Mouse (Mus musculus): ENCODE results near the gene Fcgbp.
"Not testable (repeated sequence)": the region's sequence is repeated elsewhere in the genome, so short reads cannot be mapped to it uniquely, and the experiment has no call there.

Gene Fcgbp

GRCm38 (mm10) chr7:28070531-28071298, at the start of gene Fcgbp:
Fcgbp (plus strand) TSS chr7:28071236.
- no peak for DNase-seq (ENCODE audit: low spot score)

DNA sequence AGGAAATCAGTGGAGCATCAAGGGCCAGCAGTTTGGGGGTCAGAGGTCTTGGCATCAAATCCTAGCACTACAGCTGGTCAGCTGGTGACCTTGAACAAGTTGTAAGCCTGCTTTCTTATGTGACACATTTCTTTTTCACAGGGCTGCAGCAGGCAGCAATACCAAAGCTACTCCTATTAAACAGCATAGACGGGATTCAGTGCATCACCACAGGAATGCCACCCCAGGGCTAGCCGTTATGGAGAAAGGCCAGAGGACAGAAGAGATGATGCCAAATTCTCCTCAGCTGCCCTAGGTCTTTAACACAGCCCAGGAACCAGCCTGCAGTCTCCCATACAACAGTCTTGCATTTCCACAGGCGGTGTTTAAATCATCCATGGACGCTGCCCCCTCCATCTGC, 26.5 kb upstream of the Fcgbp start:
- no peak for DNase-seq (ENCODE audit: low spot score)

GRCm38 (mm10) chr7:28049476-28050409, 21.3 kb upstream of the Fcgbp start, which contains the start of gene Psmc4:
Psmc4 (minus strand) TSS chr7:28050101.
- peak; percentile 97 for DNase-seq (ENCODE audit: low spot score)

GRCm38 (mm10) chr7:28050584-28050983, 20.5 kb upstream of the Fcgbp start:
- no peak for DNase-seq (ENCODE audit: low spot score)

- no peak for DNase-seq (ENCODE audit: low spot score)
Observed at GRCm38 (mm10) chr7:28053046-28053930, 17.7 kb upstream of the Fcgbp start.

DNA sequence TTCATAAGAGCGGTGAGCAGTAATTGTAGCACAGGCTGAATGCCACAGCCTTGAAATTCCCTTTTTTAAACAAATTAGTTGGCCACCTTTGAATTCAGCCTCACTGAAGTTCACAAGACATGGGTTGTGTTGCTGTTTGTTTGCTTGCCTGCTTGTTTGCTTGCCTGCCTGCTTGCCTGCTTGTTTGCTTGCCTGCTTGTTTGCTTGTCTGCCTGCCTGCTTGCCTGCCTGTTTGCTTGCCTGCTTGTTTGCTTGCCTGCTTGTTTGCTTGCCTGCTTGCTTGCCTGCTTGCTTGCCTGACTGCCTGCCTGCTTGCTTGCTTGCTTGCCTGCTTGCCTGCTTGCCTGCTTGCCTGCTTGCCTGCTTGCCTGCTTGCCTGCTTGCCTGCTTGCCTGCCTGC, 11.1 kb upstream of the Fcgbp start:
- DNase-seq (ENCODE audit: low spot score), result no peak

GRCm38 (mm10) chr7:28068661-28069060, 2.4 kb upstream of the Fcgbp start:
- DNase-seq (ENCODE audit: low spot score), result no peak

DNA sequence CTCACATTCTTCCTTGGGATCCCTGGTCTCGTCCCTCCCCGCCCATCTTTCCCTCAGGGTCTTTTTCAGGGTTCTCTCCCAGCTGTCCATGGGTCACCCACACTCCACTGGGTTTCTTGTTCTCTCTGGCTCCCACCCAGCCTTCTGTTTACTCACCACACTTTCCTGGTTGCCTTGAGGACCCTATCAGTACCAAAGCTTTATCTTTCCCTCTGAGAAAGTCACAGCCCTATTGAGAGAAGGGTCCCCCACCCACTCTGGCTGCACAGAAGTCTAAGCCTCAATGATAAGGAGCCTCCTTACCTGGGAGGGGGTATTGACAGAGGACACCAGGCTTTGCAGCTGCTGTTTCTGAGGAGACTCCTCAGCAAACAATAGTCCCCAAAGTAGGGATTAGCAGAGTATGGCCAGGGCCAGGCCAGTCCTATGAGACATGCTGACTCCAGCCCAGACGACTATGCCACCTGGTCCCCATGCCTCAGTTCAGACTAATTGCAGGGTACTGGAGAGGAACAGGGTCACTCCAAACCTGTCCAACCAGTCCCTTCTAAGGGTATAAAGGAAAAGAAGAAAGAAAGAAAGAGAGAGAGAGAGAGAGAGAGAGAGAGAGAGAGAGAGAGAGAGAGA, 1.4 kb upstream of the Fcgbp start:
- no peak for DNase-seq (ENCODE audit: low spot score)

GRCm38 (mm10) chr7:28084215-28084614, 13.2 kb downstream of the Fcgbp start:
- DNase-seq (ENCODE audit: low spot score), result no peak

DNA sequence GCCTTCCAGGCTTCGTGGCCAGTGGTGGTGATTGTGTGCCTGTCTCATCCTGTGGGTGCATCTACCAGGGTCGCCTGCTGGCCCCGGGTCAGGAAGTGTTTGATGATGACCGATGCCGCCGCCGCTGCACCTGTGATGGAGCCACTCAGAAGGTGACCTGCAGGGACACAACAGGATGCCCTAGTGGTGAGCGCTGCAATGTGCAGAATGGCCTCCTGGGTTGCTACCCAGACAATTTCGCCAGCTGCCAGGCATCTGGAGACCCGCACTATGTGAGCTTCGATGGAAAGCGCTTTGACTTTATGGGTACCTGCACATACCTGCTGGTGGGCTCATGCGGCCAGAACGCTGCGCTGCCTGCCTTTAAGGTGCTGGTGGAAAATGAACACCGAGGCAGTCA, 15.2 kb downstream of the Fcgbp start:
- DNase-seq (ENCODE audit: low spot score), result no peak

- DNase-seq (ENCODE audit: low spot score), result no peak
Observed at GRCm38 (mm10) chr7:28093541-28093940, 22.5 kb downstream of the Fcgbp start.

- no peak for DNase-seq (ENCODE audit: low spot score)
Observed at GRCm38 (mm10) chr7:28099101-28099500, 28.1 kb downstream of the Fcgbp start.

DNA sequence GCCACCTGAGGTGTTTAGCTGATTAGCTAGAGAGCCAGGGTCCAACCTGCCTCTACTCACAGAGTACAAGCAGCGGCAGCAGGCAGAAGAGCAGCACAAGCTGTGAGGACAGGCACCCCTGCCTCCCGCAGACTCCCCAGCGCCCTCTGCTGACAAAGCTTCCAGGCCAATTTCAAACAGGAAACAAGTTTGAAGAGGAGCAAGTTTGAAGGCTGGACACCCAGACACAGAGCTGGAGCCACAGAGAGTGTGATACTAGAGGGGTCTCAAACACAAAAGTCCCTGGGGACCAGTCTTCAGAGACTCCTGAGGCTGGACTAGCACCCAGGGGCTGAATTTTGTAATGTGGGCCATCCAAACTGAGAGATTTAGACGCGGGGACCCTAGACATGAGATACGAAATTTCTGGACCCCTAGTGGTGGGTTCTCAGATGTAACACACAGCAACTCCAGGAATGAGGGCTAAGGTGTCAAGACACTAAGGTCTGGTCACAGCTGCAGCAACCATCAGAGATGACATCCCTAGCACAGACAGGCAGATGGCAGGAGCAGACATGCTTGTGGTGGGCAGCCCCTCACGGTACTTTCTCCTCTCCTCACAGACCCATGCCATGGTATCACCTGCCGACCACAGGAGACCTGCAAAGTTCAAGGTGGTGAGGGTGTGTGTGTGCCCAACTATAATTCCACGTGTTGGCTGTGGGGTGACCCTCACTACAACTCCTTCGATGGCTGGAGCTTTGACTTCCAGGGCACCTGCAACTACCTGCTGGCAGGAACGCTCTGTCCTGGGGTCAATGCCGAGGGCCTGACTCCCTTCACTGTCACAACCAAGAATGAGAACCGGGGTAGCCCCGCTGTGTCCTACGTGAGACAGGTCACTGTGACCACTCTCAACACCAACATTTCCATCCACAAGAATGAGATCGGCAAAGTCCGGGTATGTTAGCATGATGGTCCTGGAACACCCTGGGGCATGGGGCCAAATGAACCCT, 29.9 kb downstream of the Fcgbp start:
- DNase-seq (ENCODE audit: low spot score), result no peak

- not testable (repeated sequence) for DNase-seq (ENCODE audit: low spot score)
Observed at GRCm38 (mm10) chr7:28102936-28103335, 31.9 kb downstream of the Fcgbp start.

DNA sequence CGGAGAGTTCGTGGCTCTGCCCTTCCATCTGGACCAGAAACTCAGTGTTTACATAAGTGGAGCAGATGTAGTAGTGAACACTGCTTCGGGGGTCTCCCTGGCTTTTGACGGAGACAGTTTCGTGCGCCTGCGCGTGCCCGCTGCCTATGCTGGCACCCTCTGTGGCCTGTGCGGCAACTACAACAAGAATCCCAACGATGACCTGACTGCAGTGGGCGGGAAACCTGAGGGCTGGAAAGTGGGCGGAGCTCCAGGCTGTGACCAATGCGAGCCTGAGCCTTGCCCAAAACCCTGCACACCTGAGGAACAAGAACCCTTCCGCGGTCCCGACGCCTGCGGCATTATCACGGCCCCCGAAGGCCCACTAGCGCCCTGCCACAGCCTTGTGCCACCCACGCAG, 33.6 kb downstream of the Fcgbp start:
- no peak for DNase-seq (ENCODE audit: low spot score)

DNA sequence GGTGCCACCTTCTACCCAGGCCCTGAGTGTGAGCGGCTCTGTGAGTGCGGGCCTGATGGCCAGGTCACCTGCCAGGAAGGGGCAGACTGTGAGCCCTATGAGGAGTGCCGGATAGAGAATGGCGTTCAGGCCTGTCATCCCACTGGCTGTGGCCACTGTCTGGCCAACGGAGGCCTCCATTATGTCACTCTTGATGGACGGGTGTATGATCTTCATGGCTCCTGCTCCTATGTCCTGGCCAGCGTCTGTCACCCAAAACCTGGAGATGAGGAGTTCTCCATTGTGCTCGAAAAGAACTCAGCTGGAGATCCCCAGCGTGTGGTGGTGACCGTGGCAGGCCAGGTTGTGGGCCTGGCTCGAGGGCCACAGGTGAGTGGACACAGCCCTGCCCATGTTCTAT, 35.2 kb downstream of the Fcgbp start:
- DNase-seq (ENCODE audit: low spot score), result no peak

DNA sequence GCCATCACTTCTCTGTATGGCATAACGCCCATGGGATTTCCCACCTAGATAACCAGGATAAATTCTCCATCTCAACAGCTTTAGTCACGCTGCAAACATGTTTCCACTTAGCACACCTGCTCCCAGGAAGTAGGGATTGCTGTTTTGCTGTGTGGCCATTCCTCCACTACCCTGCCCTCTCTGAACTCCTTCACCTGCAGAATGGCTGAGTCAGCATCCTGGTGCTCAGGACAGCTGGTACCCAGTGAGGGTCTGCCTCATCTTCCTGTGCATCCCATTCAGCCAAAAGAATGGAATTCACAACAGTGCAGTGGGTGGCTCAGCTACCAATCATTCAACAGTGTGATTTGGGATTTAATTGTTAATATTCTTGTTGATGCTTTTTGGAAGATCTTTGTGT, 43.6 kb downstream of the Fcgbp start:
- DNase-seq (ENCODE audit: low spot score), result no peak

- DNase-seq (ENCODE audit: low spot score), result no peak
Observed at GRCm38 (mm10) chr7:28129166-28129565, 58.1 kb downstream of the Fcgbp start, which contains the start of gene 9530053A07Rik. 9530053A07Rik (plus strand) TSS chr7:28129466.

DNA sequence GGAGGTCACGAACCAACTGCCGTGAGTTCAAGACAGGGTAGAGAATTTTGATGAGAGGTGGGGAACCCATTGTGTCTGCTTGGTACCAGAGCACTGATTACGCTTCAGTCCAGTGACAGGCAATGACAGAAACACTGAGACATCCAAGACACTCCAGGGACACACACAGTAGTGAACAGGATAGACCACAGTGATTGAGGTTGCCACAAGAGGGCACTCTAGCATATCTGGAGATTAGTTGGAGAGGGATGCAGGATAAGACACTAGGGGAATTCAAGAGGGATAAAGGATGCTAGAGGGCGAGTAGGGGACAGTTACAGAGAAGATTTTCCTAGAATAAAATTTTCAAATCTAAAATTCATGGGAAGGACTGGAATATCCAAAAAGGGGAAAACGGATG, 66.6 kb downstream of the Fcgbp start:
- DNase-seq (ENCODE audit: low spot score), result no peak

DNA sequence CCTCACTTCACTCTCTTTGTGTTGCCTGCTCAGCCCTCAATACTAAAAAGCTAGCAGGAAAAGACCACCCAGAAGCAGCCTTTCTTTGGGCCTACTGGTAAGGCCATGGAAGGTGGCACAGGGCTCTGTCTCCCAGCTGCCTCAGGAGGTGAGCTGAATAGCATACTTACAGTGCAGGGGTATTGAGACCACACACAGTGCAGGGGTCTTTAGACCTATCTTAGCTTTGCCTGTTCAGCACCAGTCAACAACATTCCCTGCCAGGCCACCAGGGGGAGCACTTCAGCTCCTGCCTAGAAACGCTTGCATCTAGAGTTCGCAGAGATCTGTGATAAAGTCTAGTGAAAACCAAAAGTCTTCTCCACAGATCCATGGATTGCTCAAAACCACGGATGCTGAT, 77.2 kb downstream of the Fcgbp start:
- DNase-seq (ENCODE audit: low spot score), result no peak
